ENCODE assay signal across 13 mouse cellular contexts in genomic region chr8:9500751-9501150, GRCm38 (mm10).
A peak's percentile ranks its signal among the peaks of the same experiment; 100 is the strongest.
DNase-seq lines count a peak whose midpoint lies in the region; ATAC-seq and TF ChIP-seq lines count a peak whose summit lies in the region.
"Had no signal": no experiment of that assay in that cellular context is flagged by ENCODE, and none has a peak within 500 bp of the region (broad histone marks: within the 10 kb centered on the region; RNA-seq: fewer than 3 reads in every experiment).

No protein-coding gene starts in this region.

- WGBS in midbrain, embryonic 11.5 days = 58% methylated on average over 6 of the region's 6 CpGs
- WGBS in midbrain, postnatal 0 days = 60% methylated on average over 6 of the region's 6 CpGs

- peak; percentile 37 for DNase-seq in embryo, embryonic 10 days (ENCODE audit: low spot score)
- DNase-seq in embryo, embryonic 9.5 days (ENCODE audit: extremely low spot score) = no peak
- DNase-seq in midbrain, embryonic 11.5 days (ENCODE audit: low spot score, missing footprints) = peak; percentile 84
- no peak for DNase-seq in midbrain, postnatal 0 days (ENCODE audit: low spot score)
- DNase-seq in cerebellum, postnatal 25 days = peak; percentile 38 to 50
- DNase-seq in lung, postnatal 36 days = peak; percentile 51
- no peak for DNase-seq in frontal cortex, postnatal 14 days (ENCODE audit: low spot score in 2 of 2)
- no peak for DNase-seq in frontal cortex, postnatal 36 days (ENCODE audit: low spot score in 2 of 2)
- DNase-seq: B cell, adult 2 months; heart, adult 18-20 months; midbrain, embryonic 14.5 days had no signal

- no peaks in the 10 kb centered on the region for H3K27me3 ChIP-seq in midbrain, embryonic 11.5 days (ENCODE audit: control insufficient read depth, insufficient read depth, low read length)
- no peaks in the 10 kb centered on the region for H3K27me3 ChIP-seq in midbrain, postnatal 0 days (ENCODE audit: insufficient read depth, low read length)
- H3K27me3 ChIP-seq: limb, embryonic 15.5 days had no signal

- H3K9me3 ChIP-seq in midbrain, embryonic 11.5 days (ENCODE audit: control insufficient read depth, low read length) = no peaks in the 10 kb centered on the region
- no peaks in the 10 kb centered on the region for H3K9me3 ChIP-seq in midbrain, postnatal 0 days (ENCODE audit: low read length)
- H3K9me3 ChIP-seq: limb, embryonic 15.5 days had no signal

- TF ChIP-seq CTCF in midbrain, postnatal 0 days (IDR thresholded peaks at IDR 0.05) = no peak

- ATAC-seq in midbrain, embryonic 11.5 days (ENCODE audit: low FRiP score) = no peak
- no peak for ATAC-seq in midbrain, postnatal 0 days (ENCODE audit: low FRiP score)

- H3K27ac ChIP-seq in midbrain, embryonic 11.5 days (ENCODE audit: low read depth, low read length) = no peak overlapping the region
- H3K27ac ChIP-seq in midbrain, postnatal 0 days (ENCODE audit: low read depth, low read length) = no peak overlapping the region
- H3K27ac ChIP-seq: hindbrain, embryonic 14.5 days; limb, embryonic 15.5 days had no signal

- no peaks in the 10 kb centered on the region for H3K36me3 ChIP-seq in midbrain, embryonic 11.5 days (ENCODE audit: control insufficient read depth, insufficient read depth, low read length)
- no peaks in the 10 kb centered on the region; the same call in 1 of the 2 replicates for H3K36me3 ChIP-seq in midbrain, postnatal 0 days (ENCODE audit: insufficient read depth, low read length)
- H3K36me3 ChIP-seq: limb, embryonic 15.5 days had no signal

- no peak overlapping the region for H3K4me2 ChIP-seq in midbrain, embryonic 11.5 days
- no peak overlapping the region for H3K4me2 ChIP-seq in midbrain, postnatal 0 days (ENCODE audit: low read depth, low read length, poor library complexity, severe bottlenecking)
- H3K4me2 ChIP-seq: hindbrain, embryonic 14.5 days; limb, embryonic 15.5 days had no signal

- no peak overlapping the region for H3K9ac ChIP-seq in midbrain, embryonic 11.5 days (ENCODE audit: low read length)
- no peak overlapping the region for H3K9ac ChIP-seq in midbrain, postnatal 0 days (replicated peaks; ENCODE audit: low read length, poor library complexity, severe bottlenecking)
- H3K9ac ChIP-seq: hindbrain, embryonic 14.5 days; limb, embryonic 15.5 days had no signal

- H3K4me3 ChIP-seq in midbrain, embryonic 11.5 days (ENCODE audit: low read depth, low read length) = no peak overlapping the region
- no peak overlapping the region for H3K4me3 ChIP-seq in midbrain, postnatal 0 days (ENCODE audit: low read depth, low read length)
- H3K4me3 ChIP-seq: limb, embryonic 15.5 days had no signal

- H3K4me1 ChIP-seq in midbrain, embryonic 11.5 days (ENCODE audit: control insufficient read depth, insufficient read depth, low read length) = peaks cover 3% of the 10 kb centered on the region; the same call in 1 of the 2 replicates
- H3K4me1 ChIP-seq in midbrain, postnatal 0 days (ENCODE audit: insufficient read depth, low read length) = no peaks in the 10 kb centered on the region
- H3K4me1 ChIP-seq: limb, embryonic 15.5 days had no signal

Comparison
In these comparisons a context has a peak if more than half of its experiments do, and no peak if none do; other contexts are left out.
1. DNase-seq: peak in embryo, embryonic 10 days (single experiment), midbrain, embryonic 11.5 days (single experiment), cerebellum, postnatal 25 days (2 of 2) and lung, postnatal 36 days (single experiment); none in embryo, embryonic 9.5 days (single experiment), midbrain, postnatal 0 days (single experiment), frontal cortex, postnatal 14 days (0 of 2) and frontal cortex, postnatal 36 days (0 of 2).